Mouse (Mus musculus): Measurements from ENCODE around the gene Cand2.
A peak's percentile ranks its signal among the peaks of the same experiment; 100 is the strongest.

GRCm38 (mm10) chr6:115791842-115792686, 17.7 kb downstream of the Cand2 start:
- TF ChIP-seq CTCF (IDR thresholded peaks at IDR 0.05; ENCODE audit: borderline replicate concordance, insufficient read depth, low read depth, low read length) = no peak
- 0 out of 2 replicates have a peak, but pooled peaks have one; percentile 17 for TF ChIP-seq POLR2A (IDR thresholded peaks at IDR 0.05; ENCODE audit: borderline replicate concordance, insufficient read depth, low read length)

All from cerebellum, adult 2 months (tissue).